Mouse (Mus musculus): ENCODE measurements at regions not wholly inside any gene's neighbourhood (a gene's known extent, or its start where the extent isn't known, plus 50 kb on each side); places are given as distances from the start of the nearest gene placed in this dataset.

DNA sequence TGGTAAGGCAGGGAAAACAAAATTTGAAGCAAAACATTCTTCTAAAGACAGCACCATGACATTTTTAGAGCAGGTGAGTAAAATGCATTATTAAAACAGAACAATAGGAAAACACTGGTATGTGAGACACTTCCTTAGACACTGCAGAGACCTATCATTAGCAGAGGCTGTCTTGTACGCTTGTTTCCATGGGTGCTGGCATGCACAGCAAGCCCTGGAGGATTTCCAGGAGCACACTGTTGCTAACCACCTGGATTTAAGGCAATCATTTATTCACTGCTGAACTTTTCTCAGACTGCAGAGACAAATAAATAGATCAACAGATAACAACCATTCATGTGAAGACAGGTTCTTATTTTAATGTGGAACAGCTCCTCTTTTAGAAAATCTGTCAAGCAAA is 127.7 kb downstream of the Pros1 start:
- DNase-seq, result no peak

DNA sequence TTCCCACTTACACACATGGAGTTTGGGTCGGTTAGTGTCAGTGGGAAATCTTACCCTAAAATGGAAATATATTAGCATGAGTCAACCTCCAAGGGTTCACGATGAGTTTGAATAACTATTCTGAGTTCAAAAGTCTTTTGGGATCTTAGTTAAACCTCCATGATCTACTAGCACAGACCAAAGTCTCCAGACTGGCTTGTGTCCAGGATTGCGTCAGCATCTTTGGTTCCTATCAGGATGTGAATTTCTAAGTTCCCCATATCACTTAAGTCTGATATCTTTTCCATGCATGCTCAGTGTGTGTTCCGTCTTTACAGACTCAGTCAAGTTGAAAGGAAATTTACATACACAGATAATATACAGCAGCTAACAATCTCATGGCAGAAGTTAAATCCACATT is 128.5 kb downstream of the Pros1 start:
- DNase-seq, result no peak

GRCm38 (mm10) chr16:62995555-62995954 is 141.4 kb downstream of the Pros1 start:
- DNase-seq, result no peak

- DNase-seq, result no peak
Measured at GRCm38 (mm10) chr16:63011151-63011734, 157.1 kb downstream of the Pros1 start.

DNA sequence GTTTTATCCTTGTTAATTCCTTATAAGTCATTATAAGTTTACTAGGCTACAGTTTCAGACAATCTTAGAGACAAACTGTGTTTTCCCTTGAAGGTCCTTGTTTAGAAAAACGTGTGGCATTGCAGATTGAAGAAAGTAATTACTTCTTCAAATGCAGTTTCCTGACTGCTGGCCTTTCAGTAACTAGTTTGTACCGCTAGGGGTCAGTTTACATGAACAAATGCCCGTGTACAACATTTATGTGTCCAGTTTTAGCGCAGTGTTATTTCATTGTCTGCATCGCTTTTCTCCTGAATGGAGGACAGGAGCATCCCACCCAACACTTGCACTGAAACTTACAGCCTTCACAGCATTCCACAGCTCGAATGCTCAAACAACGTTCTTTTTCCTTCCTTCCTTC is 160.3 kb downstream of the Pros1 start:
- DNase-seq, result no peak

DNA sequence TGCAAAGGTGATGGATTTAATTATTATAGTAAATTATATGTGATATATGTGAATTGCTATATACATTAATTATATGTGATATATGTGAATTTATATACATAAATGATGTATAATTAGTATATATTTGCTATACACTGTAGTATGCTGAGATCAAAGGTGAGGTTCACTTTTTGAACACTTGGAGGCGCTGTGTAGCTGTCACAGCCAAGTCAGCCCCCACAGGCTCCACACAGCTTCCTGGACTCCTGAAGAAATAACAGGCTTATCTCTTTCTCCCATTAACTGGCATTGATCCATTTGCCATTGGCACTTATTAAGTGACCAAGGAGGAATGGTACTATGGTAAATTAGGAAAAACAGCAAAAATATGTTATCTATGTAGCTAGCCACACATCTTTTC is 162.0 kb downstream of the Pros1 start:
- DNase-seq, result no peak

DNA sequence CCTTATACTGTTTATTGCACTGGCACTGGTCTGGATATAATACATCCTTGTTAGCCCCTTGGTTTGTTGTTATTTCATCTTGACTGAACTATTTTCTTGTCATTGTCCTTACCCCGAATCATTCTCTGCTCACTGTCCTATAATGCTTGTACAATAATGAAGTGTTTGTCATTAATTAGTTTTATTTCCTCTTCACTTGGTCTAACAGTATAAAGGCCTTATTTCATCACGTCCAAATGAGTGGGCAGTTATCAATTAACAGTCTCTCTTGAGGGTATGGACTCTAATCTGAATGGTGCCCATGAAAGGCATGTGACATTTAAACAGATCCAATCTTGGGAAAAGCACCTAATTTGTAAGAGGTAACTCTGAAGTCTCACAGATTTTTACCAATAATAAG is 162.6 kb downstream of the Pros1 start:
- DNase-seq, result no peak

DNA sequence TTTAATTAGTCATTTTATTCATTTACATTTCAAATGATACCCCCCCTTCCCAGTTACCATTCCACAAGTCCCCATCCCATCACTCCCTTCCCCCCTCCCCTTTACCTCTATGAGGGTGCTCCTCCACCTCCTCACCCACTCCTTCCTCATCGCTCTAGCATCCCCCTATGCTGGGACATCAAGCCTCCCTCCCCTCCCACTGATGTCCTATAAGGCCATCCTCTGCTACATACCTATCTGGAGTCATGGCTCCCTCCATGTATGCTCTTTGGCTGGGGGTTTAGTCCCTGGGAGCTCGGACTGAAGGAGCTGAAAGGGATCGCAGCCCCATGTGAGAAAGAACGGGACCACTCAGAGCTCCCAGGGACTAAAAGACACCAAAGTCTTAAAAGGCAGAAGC is 176.3 kb downstream of the Pros1 start:
- DNase-seq, result no peak

GRCm38 (mm10) chr16:63031035-63031434 is 176.9 kb downstream of the Pros1 start:
- DNase-seq, result no peak

DNA sequence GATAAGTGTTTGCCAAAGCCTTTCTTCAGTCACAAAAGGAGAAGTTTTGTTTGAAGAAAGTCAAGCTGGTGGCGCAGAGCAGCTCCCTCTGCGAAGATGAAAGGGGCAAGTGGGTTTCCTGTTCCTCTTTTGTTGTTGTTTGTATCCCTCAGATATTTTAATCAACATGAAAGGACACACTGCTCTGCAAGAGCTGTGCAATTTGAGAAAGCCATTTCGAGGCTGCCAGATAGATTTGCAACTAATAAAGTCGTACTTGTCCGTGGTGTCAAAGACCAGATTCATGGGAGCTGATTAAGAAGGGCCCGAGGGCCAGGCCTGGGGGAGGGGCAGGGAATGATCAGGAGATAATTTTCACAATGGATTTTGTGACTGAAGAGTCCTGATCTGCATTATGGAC is 177.7 kb downstream of the Pros1 start:
- no peak for DNase-seq

- no peak for DNase-seq
Measured at GRCm38 (mm10) chr16:63049100-63049499, 195.0 kb downstream of the Pros1 start.

DNA sequence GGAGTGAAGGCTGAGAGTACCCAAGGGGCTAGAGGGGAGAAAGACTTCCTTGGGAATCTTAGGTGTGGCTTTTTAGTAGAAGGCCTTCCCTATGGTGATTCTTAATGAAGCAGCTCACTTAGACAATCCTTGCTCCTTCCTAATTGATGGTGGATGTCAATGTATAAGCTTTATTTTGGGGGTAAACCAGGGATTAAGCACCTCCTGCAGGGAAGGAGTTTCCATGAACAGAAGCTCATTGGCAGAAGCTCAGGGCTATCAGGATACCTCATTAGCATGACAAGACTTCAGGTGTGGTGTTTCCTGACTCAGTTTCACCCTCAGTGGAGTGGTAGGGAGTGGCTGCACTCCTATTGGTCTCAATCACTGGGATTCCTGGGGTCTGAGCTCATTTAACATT is 208.8 kb downstream of the Pros1 start:
- no peak for DNase-seq

GRCm38 (mm10) chr16:63069987-63070386 is 215.9 kb downstream of the Pros1 start:
- no peak for DNase-seq

DNA sequence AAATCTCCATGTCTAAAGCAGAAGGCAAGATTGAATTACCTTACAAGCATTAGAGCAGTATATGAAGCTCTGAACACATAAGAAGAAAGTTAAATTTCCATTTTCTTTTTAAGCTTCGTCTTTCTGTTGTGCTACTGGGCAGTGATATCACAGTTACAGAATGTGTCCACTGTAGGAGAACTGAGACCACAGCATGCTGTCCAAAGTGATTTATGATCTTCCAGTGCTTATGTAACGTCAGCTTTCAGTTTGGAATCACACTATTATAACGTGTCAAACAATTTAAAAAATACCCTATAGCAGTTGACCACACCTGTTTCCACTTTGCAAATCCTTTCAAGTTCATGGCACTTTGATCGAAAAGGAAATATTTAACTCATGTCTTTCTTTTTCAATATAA is 221.7 kb downstream of the Pros1 start:
- no peak for DNase-seq

GRCm38 (mm10) chr16:63081383-63081782 is 227.3 kb downstream of the Pros1 start:
- no peak for DNase-seq

- no peak for DNase-seq
Measured at GRCm38 (mm10) chr16:63083256-63083655, 229.1 kb downstream of the Pros1 start.

- no peak for DNase-seq
Measured at GRCm38 (mm10) chr16:63084021-63084756, 230.1 kb downstream of the Pros1 start.

DNA sequence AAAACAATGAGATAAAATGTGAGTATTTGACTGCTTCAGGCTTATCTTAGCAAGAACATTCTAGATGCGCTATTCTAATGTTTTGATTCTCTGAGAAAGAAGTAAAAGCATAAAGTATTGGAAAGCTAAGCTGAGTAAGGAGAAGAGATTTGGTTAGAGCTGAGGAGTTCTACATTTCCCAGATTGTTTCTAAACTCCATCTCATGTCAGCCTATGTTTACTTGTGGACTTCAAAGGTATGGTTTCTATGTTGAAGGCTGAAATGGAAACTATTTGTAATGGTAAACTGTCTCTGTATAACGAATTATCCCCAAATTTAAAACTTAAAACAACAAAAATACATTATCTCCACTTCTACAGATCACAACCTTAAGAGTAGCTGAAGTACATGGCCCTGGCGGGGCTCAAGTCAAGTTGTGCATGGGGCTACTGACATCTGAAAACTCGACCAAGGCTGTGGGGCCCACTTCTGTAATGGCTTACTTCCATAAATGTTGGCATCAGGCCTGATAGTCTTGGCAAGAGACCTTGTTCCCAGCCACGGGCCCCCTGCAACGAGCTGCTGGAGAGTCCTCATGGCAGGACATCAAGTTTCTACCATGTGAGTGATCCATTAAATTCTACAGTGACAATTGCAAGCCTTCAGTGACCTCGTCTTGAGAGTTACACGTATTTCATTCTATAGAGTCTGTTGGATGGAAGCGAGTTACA is 232.1 kb downstream of the Pros1 start:
- DNase-seq, result no peak

DNA sequence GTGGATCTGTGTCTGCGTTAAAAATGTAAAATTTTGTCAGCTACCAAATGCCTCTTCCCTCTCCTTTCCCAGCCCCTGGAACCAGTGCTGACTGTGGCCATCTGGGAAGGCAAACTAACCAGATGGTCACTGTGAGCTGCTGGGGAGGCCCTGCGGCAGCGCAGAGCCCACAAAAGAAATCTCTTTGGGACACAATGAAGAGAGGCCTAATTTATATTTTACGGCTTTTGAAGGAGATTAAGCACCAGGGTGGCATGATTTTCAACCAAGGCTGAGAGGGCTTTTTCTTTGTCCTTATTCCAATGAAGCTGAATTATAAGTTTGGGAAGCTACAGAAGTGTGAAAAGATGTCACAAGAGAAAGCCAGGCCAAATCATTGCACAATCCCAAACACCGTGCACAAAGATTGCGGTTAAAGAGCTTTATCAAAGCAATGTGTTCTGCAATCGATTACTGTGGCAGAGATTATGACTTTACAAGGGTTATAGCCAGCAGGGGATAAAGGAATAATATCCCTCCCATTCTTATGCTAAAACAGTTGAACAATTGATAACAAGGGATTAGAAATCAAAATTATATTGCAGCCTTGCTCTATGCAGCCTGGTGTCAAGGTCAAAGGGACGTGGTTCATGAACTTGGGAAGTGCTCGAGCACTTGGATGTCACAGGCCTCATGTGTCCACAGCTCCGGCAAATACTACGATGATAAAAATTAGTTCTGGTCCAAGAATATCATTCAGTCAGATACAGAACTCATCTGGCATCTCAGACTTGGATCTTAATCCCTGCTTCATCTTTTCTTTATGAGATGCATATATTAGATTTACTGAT is 237.6 kb downstream of the Pros1 start:
- DNase-seq, result peak; percentile 53

- no peak for DNase-seq
Measured at GRCm38 (mm10) chr16:63094126-63094840, 240.2 kb downstream of the Pros1 start.

- no peak for DNase-seq
Measured at GRCm38 (mm10) chr16:63102362-63102761, 248.3 kb downstream of the Pros1 start.

GRCm38 (mm10) chr16:63102930-63103329 is 248.8 kb downstream of the Pros1 start:
- DNase-seq, result no peak

- no peak for DNase-seq
Measured at GRCm38 (mm10) chr16:63104383-63104782, 250.3 kb downstream of the Pros1 start.

All from right cerebral cortex, postnatal 25 days (tissue).